Mouse (Mus musculus): Measurements from ENCODE around the gene Ost4. TPM values are rescaled to one million over a fixed set of nuclear protein-coding genes. Genes with fewer than 3 reads are reported as not detected.

Ost4 gene
- polyA plus RNA-seq, 1 experiment, result 174 TPM

- 88% methylated on average over 9 of the region's 9 CpGs for WGBS
- no peak overlapping the region for H3K4me3 ChIP-seq (replicated peaks; ENCODE audit: insufficient read depth, low read depth, low read length)
- no peaks in the 10 kb centered on the region for H3K27me3 ChIP-seq (ENCODE audit: control insufficient read depth, insufficient read depth, low read length)
- no peak for TF ChIP-seq CTCF (IDR thresholded peaks at IDR 0.05; ENCODE audit: borderline replicate concordance, insufficient read depth, low read depth, low read length)
- TF ChIP-seq POLR2A (IDR thresholded peaks at IDR 0.05; ENCODE audit: borderline replicate concordance, insufficient read depth, low read length), result no peak
- no peak overlapping the region for H3K27ac ChIP-seq (ENCODE audit: insufficient read depth, low read length)
- DNase-seq, result no peak
- no peaks in the 10 kb centered on the region for H3K4me1 ChIP-seq (ENCODE audit: control insufficient read depth, insufficient read depth, low read length)
Measured at GRCm38 (mm10) chr5:30916841-30917240, 9.3 kb upstream of the Ost4 start.

DNA sequence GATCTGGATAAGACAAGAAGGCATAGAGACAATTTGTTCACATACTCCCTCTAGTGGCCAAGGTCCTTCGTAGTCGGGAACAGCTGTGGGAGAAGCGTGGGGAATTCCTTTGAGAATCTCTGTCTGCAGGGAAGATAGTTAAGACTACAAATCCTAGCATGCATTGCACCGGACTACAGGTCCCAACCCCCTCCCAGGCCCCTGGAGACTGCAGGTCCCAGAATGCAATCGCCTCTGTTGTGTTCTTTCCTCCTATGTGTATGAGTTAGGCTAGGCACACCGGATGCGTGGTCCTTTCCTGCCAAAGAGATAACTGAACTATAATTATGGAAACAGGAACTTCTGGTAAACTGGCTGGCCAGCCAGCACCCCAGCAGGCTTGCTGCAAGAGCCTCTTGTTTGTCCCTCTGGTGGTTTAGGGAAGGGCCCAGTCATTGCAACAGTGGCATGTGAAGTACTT, 8.4 kb upstream of the Ost4 start:
- 1% methylated on average over 7 of the region's 7 CpGs for WGBS
- TF ChIP-seq CTCF (IDR thresholded peaks at IDR 0.05; ENCODE audit: borderline replicate concordance, insufficient read depth, low read depth, low read length), result peak; percentile 77; the same call in 1 of the 2 replicates
- TF ChIP-seq POLR2A (IDR thresholded peaks at IDR 0.05; ENCODE audit: borderline replicate concordance, insufficient read depth, low read length), result peak; percentile 18; the same call in 1 of the 2 replicates
- DNase-seq, result peak; percentile 80 to 91
- Histone ChIP-seq H3K27me3 (ENCODE audit: control insufficient read depth, insufficient read depth, low read length) (no peaks in the 10 kb centered on the region), H3K4me1 (ENCODE audit: control insufficient read depth, insufficient read depth, low read length) (no peaks in the 10 kb centered on the region), H3K27ac (ENCODE audit: insufficient read depth, low read length) (no peak overlapping the region), H3K4me3 (replicated peaks; ENCODE audit: insufficient read depth, low read depth, low read length) (no peak overlapping the region)

DNA sequence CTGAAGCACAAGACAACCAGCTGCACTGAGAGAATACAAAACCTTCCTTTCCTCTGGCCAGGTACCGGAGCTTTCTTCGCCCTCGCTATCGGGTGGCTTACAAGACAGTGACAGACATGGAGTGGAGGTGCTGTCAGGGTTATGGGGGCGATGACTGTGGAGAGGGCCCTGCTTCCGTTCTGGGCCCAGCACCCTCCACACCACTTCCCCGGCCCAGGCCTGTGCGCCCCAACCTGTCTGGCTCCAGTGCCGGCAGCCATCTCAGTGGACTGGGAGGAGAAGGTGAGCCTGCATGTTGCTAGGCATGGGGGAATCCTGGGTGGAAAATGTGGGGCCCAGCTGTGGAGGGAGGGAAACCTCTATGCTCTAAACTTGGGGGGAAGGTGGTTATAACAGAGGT, 7.9 kb upstream of the Ost4 start:
- Histone ChIP-seq H3K4me3 (replicated peaks; ENCODE audit: insufficient read depth, low read depth, low read length) (no peak overlapping the region), H3K27me3 (ENCODE audit: control insufficient read depth, insufficient read depth, low read length) (no peaks in the 10 kb centered on the region), H3K27ac (ENCODE audit: insufficient read depth, low read length) (no peak overlapping the region), H3K4me1 (ENCODE audit: control insufficient read depth, insufficient read depth, low read length) (no peaks in the 10 kb centered on the region)
- no peak for TF ChIP-seq POLR2A (IDR thresholded peaks at IDR 0.05; ENCODE audit: borderline replicate concordance, insufficient read depth, low read length)
- TF ChIP-seq CTCF (IDR thresholded peaks at IDR 0.05; ENCODE audit: borderline replicate concordance, insufficient read depth, low read depth, low read length), result no peak
- WGBS, result 66% methylated on average over 9 of the region's 9 CpGs
- no peak for DNase-seq

DNA sequence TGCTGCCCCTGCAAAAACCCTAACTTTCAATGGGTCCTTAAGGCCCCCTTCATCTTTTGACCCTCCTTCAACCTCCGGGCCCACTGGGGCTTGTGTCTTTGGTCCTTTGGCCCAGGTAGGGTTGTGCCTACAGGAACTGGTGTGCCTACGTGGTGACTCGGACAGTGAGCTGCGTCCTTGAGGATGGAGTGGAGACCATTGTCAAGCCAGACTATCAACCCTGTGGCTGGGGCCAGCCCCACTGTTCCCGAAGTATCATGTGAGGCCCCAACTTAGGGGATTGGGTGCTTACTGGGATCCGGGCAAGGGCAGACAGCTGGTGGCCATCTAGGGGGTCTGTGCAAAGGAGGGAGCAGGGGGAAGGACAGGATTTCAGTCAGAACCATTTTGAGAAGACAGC, 7.3 kb upstream of the Ost4 start:
- H3K27me3 ChIP-seq (ENCODE audit: control insufficient read depth, insufficient read depth, low read length), result no peaks in the 10 kb centered on the region
- H3K4me1 ChIP-seq (ENCODE audit: control insufficient read depth, insufficient read depth, low read length), result no peaks in the 10 kb centered on the region
- WGBS, result 87% methylated on average over 6 of the region's 6 CpGs
- no peak for DNase-seq
- no peak overlapping the region for H3K27ac ChIP-seq (ENCODE audit: insufficient read depth, low read length)
- no peak overlapping the region for H3K4me3 ChIP-seq (replicated peaks; ENCODE audit: insufficient read depth, low read depth, low read length)
- TF ChIP-seq CTCF (IDR thresholded peaks at IDR 0.05; ENCODE audit: borderline replicate concordance, insufficient read depth, low read depth, low read length), result no peak
- no peak for TF ChIP-seq POLR2A (IDR thresholded peaks at IDR 0.05; ENCODE audit: borderline replicate concordance, insufficient read depth, low read length)

- TF ChIP-seq POLR2A (IDR thresholded peaks at IDR 0.05; ENCODE audit: borderline replicate concordance, insufficient read depth, low read length) (no peak), CTCF (IDR thresholded peaks at IDR 0.05; ENCODE audit: borderline replicate concordance, insufficient read depth, low read depth, low read length) (no peak)
- no peak for DNase-seq
- H3K4me1 ChIP-seq (ENCODE audit: control insufficient read depth, insufficient read depth, low read length), result no peaks in the 10 kb centered on the region
- WGBS, result 89% methylated on average over 7 of the region's 7 CpGs
- no peaks in the 10 kb centered on the region for H3K27me3 ChIP-seq (ENCODE audit: control insufficient read depth, insufficient read depth, low read length)
- H3K4me3 ChIP-seq (replicated peaks; ENCODE audit: insufficient read depth, low read depth, low read length), result no peak overlapping the region
- no peak overlapping the region for H3K27ac ChIP-seq (ENCODE audit: insufficient read depth, low read length)
Measured at GRCm38 (mm10) chr5:30914101-30914635, 6.6 kb upstream of the Ost4 start.

GRCm38 (mm10) chr5:30913060-30913841, 5.7 kb upstream of the Ost4 start, which contains the start of gene Emilin1:
Emilin1 (plus strand) TSS chr5:30913402.
- no peak within 1 kb of the TSS for H3K27ac ChIP-seq (ENCODE audit: insufficient read depth, low read length)
- H3K4me3 ChIP-seq (replicated peaks; ENCODE audit: insufficient read depth, low read depth, low read length), result no peak within 1 kb of the TSS
- TF ChIP-seq POLR2A (IDR thresholded peaks at IDR 0.05; ENCODE audit: borderline replicate concordance, insufficient read depth, low read length), result no peak
- TF ChIP-seq CTCF (IDR thresholded peaks at IDR 0.05; ENCODE audit: borderline replicate concordance, insufficient read depth, low read depth, low read length), result no peak
- no peaks in the 10 kb centered on the region for H3K27me3 ChIP-seq (ENCODE audit: control insufficient read depth, insufficient read depth, low read length)
- 38% methylated on average over 11 of the region's 13 CpGs for WGBS
- no peak for DNase-seq
- H3K4me1 ChIP-seq (ENCODE audit: control insufficient read depth, insufficient read depth, low read length), result no peaks in the 10 kb centered on the region

DNA sequence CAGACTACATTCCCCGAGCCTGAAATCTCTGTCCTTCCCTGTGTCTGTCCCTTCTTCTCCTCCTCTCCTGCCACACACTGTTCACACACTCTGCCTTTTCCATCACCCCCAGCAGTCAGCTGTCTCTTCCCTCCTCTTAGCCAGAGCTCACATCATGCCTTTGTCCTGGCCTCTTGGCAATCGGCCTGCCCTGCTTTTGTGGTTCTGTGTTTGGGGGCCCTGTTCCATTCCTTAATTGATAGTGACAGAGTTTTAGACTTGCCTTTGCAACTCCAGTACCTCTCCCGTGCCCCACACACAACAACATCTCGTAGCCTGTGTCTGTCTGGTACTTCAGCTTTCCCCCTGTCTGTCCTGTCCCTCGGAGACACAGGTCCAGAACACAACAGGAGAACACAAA, 4.6 kb upstream of the Ost4 start:
- H3K4me3 ChIP-seq (replicated peaks; ENCODE audit: insufficient read depth, low read depth, low read length), result no peak overlapping the region
- no peaks in the 10 kb centered on the region for H3K27me3 ChIP-seq (ENCODE audit: control insufficient read depth, insufficient read depth, low read length)
- no peak overlapping the region for H3K27ac ChIP-seq (ENCODE audit: insufficient read depth, low read length)
- 40% methylated on average over 5 of the region's 5 CpGs for WGBS
- no peak for DNase-seq
- no peaks in the 10 kb centered on the region for H3K4me1 ChIP-seq (ENCODE audit: control insufficient read depth, insufficient read depth, low read length)
- TF ChIP-seq POLR2A (IDR thresholded peaks at IDR 0.05; ENCODE audit: borderline replicate concordance, insufficient read depth, low read length) (no peak), CTCF (IDR thresholded peaks at IDR 0.05; ENCODE audit: borderline replicate concordance, insufficient read depth, low read depth, low read length) (no peak)

- Histone ChIP-seq H3K27me3 (ENCODE audit: control insufficient read depth, insufficient read depth, low read length) (no peaks in the 10 kb centered on the region), H3K4me3 (replicated peaks; ENCODE audit: insufficient read depth, low read depth, low read length) (no peak overlapping the region), H3K4me1 (ENCODE audit: control insufficient read depth, insufficient read depth, low read length) (peaks cover 4% of the 10 kb centered on the region; the same call in 1 of the 2 replicates), H3K27ac (ENCODE audit: insufficient read depth, low read length) (no peak overlapping the region)
- TF ChIP-seq POLR2A (IDR thresholded peaks at IDR 0.05; ENCODE audit: borderline replicate concordance, insufficient read depth, low read length) (no peak), CTCF (IDR thresholded peaks at IDR 0.05; ENCODE audit: borderline replicate concordance, insufficient read depth, low read depth, low read length) (no peak)
- no peak for DNase-seq
Measured at GRCm38 (mm10) chr5:30910481-30910880, 2.9 kb upstream of the Ost4 start.
